Mouse (Mus musculus): ENCODE results near the gene Pik3r2. TPM values are rescaled to one million over a fixed set of nuclear protein-coding genes. Genes with fewer than 3 reads are reported as not detected.

The Pik3r2 gene
- polyA plus RNA-seq, 1 experiment = 20.1 TPM

GRCm38 (mm10) chr8:70769359-70769758 is 7.2 kb downstream of the Pik3r2 start:
- peak overlapping the region; percentile 14; the same call in 1 of the 2 replicates for H3K27ac ChIP-seq (ENCODE audit: insufficient read depth, low read length)
- peaks cover 4% of the 10 kb centered on the region for H3K4me1 ChIP-seq (ENCODE audit: control insufficient read depth, insufficient read depth, low read length)
- peak overlapping the region; percentile 49 for H3K4me3 ChIP-seq (ENCODE audit: low read depth, low read length)
- H3K9me3 ChIP-seq (replicated peaks; ENCODE audit: control insufficient read depth, insufficient read depth, low read length, poor library complexity, severe bottlenecking) = no peaks in the 10 kb centered on the region
- H3K27me3 ChIP-seq (ENCODE audit: control insufficient read depth, insufficient read depth, low read length, poor library complexity, severe bottlenecking) = no peaks in the 10 kb centered on the region
- peak overlapping the region; percentile 54 for H3K9ac ChIP-seq (ENCODE audit: low read depth, poor library complexity, severe bottlenecking)
- no peaks in the 10 kb centered on the region; the same call in 1 of the 2 replicates for H3K36me3 ChIP-seq (ENCODE audit: control insufficient read depth, insufficient read depth, low read length, poor library complexity, severe bottlenecking)
- TF ChIP-seq POLR2A (IDR thresholded peaks at IDR 0.05; ENCODE audit: insufficient read depth, low read length) (no peak), CTCF (IDR thresholded peaks at IDR 0.05; ENCODE audit: low read depth, low read length) (no peak), EP300 (IDR thresholded peaks at IDR 0.05; ENCODE audit: insufficient read depth, low read depth, low read length) (no peak)

GRCm38 (mm10) chr8:70768956-70769355 is 7.6 kb downstream of the Pik3r2 start:
- Histone ChIP-seq H3K9ac (ENCODE audit: low read depth, poor library complexity, severe bottlenecking) (peak overlapping the region; percentile 54), H3K9me3 (replicated peaks; ENCODE audit: control insufficient read depth, insufficient read depth, low read length, poor library complexity, severe bottlenecking) (no peaks in the 10 kb centered on the region), H3K4me3 (ENCODE audit: low read depth, low read length) (peak overlapping the region; percentile 49), H3K4me1 (ENCODE audit: control insufficient read depth, insufficient read depth, low read length) (peaks cover 4% of the 10 kb centered on the region), H3K36me3 (ENCODE audit: control insufficient read depth, insufficient read depth, low read length, poor library complexity, severe bottlenecking) (peaks cover 2% of the 10 kb centered on the region), H3K27ac (ENCODE audit: insufficient read depth, low read length) (peak overlapping the region; percentile 14; the same call in 1 of the 2 replicates), H3K27me3 (ENCODE audit: control insufficient read depth, insufficient read depth, low read length, poor library complexity, severe bottlenecking) (no peaks in the 10 kb centered on the region)
- TF ChIP-seq EP300 (IDR thresholded peaks at IDR 0.05; ENCODE audit: insufficient read depth, low read depth, low read length) = no peak
- no peak for TF ChIP-seq CTCF (IDR thresholded peaks at IDR 0.05; ENCODE audit: low read depth, low read length)
- no peak for TF ChIP-seq POLR2A (IDR thresholded peaks at IDR 0.05; ENCODE audit: insufficient read depth, low read length)

GRCm38 (mm10) chr8:70768231-70768776 is 8.2 kb downstream of the Pik3r2 start:
- H3K36me3 ChIP-seq (ENCODE audit: control insufficient read depth, insufficient read depth, low read length, poor library complexity, severe bottlenecking) = peaks cover 7% of the 10 kb centered on the region
- TF ChIP-seq CTCF (IDR thresholded peaks at IDR 0.05; ENCODE audit: low read depth, low read length) = no peak
- TF ChIP-seq EP300 (IDR thresholded peaks at IDR 0.05; ENCODE audit: insufficient read depth, low read depth, low read length) = no peak
- no peak for TF ChIP-seq POLR2A (IDR thresholded peaks at IDR 0.05; ENCODE audit: insufficient read depth, low read length)

GRCm38 (mm10) chr8:70767503-70767902 is 9.0 kb downstream of the Pik3r2 start:
- H3K9me3 ChIP-seq (replicated peaks; ENCODE audit: control insufficient read depth, insufficient read depth, low read length, poor library complexity, severe bottlenecking) = no peaks in the 10 kb centered on the region
- H3K36me3 ChIP-seq (ENCODE audit: control insufficient read depth, insufficient read depth, low read length, poor library complexity, severe bottlenecking) = peaks cover 13% of the 10 kb centered on the region
- peaks cover 4% of the 10 kb centered on the region for H3K4me1 ChIP-seq (ENCODE audit: control insufficient read depth, insufficient read depth, low read length)
- no peak for TF ChIP-seq EP300 (IDR thresholded peaks at IDR 0.05; ENCODE audit: insufficient read depth, low read depth, low read length)
- TF ChIP-seq CTCF (IDR thresholded peaks at IDR 0.05; ENCODE audit: low read depth, low read length) = no peak
- TF ChIP-seq POLR2A (IDR thresholded peaks at IDR 0.05; ENCODE audit: insufficient read depth, low read length) = no peak
- no peak overlapping the region for H3K4me3 ChIP-seq (ENCODE audit: low read depth, low read length)
- H3K27ac ChIP-seq (ENCODE audit: insufficient read depth, low read length) = no peak overlapping the region
- no peak overlapping the region for H3K9ac ChIP-seq (ENCODE audit: low read depth, poor library complexity, severe bottlenecking)
- H3K27me3 ChIP-seq (ENCODE audit: control insufficient read depth, insufficient read depth, low read length, poor library complexity, severe bottlenecking) = no peaks in the 10 kb centered on the region

More at GRCm38 (mm10) chr8:70768231-70768776, 8.2 kb downstream of the Pik3r2 start:
- H3K4me1 ChIP-seq (ENCODE audit: control insufficient read depth, insufficient read depth, low read length) = peaks cover 4% of the 10 kb centered on the region
- H3K4me3 ChIP-seq (ENCODE audit: low read depth, low read length) = peak overlapping the region; percentile 49
- H3K27ac ChIP-seq (ENCODE audit: insufficient read depth, low read length) = peak overlapping the region; percentile 14; the same call in 1 of the 2 replicates
- H3K9me3 ChIP-seq (replicated peaks; ENCODE audit: control insufficient read depth, insufficient read depth, low read length, poor library complexity, severe bottlenecking) = no peaks in the 10 kb centered on the region
- peak overlapping the region; percentile 54 for H3K9ac ChIP-seq (ENCODE audit: low read depth, poor library complexity, severe bottlenecking)
- H3K27me3 ChIP-seq (ENCODE audit: control insufficient read depth, insufficient read depth, low read length, poor library complexity, severe bottlenecking) = no peaks in the 10 kb centered on the region

- Histone ChIP-seq H3K9me3 (replicated peaks; ENCODE audit: control insufficient read depth, insufficient read depth, low read length, poor library complexity, severe bottlenecking) (no peaks in the 10 kb centered on the region), H3K9ac (ENCODE audit: low read depth, poor library complexity, severe bottlenecking) (peak overlapping the region; percentile 59), H3K4me1 (ENCODE audit: control insufficient read depth, insufficient read depth, low read length) (peaks cover 4% of the 10 kb centered on the region), H3K4me3 (ENCODE audit: low read depth, low read length) (peak overlapping the region; percentile 70), H3K36me3 (ENCODE audit: control insufficient read depth, insufficient read depth, low read length, poor library complexity, severe bottlenecking) (peaks cover 13% of the 10 kb centered on the region), H3K27ac (ENCODE audit: insufficient read depth, low read length) (peak overlapping the region; percentile 54; the same call in 1 of the 2 replicates), H3K27me3 (ENCODE audit: control insufficient read depth, insufficient read depth, low read length, poor library complexity, severe bottlenecking) (no peaks in the 10 kb centered on the region)
- TF ChIP-seq EP300 (IDR thresholded peaks at IDR 0.05; ENCODE audit: insufficient read depth, low read depth, low read length) (no peak), CTCF (IDR thresholded peaks at IDR 0.05; ENCODE audit: low read depth, low read length) (no peak), POLR2A (IDR thresholded peaks at IDR 0.05; ENCODE audit: insufficient read depth, low read length) (no peak)
Observed at GRCm38 (mm10) chr8:70766571-70767440, 9.7 kb downstream of the Pik3r2 start.

All from ES-Bruce4 (cell line).